Mouse (Mus musculus) heart, postnatal 0 days (tissue): ENCODE measurements at regions not wholly inside any gene's neighbourhood (a gene's known extent, or its start where the extent isn't known, plus 50 kb on each side); places are given as distances from the start of the nearest gene placed in this dataset.

Experiments
- ATAC-seq: fragments of 200-750 bp; cut with Nextera tagmentation; 2 replicates; pipeline ENCODE4 v1.8.0; 2017; ENCODE audit warnings: low read depth, moderate number of reproducible peaks, moderate library complexity; ENCODE audit not compliant: insufficient read depth
- DNase-seq: peaks from one replicate; pipeline ENCODE4 v3.0.0-alpha.2; 2016; ENCODE audit warnings: low spot score
- H3K27ac ChIP-seq: fragments of 300-500 bp; sonication (generic); 2 replicates; pipeline ENCODE4 v1.5.1; 2014; ENCODE audit warnings: low read depth, mild to moderate bottlenecking
- H3K27me3 ChIP-seq: fragments of 300-500 bp; sonication (generic); 2 replicates; pipeline ENCODE4 v1.6.1; 2014; ENCODE audit warnings: low read length, mixed read lengths; ENCODE audit not compliant: control insufficient read depth, insufficient read depth
- H3K36me3 ChIP-seq: fragments of 300-500 bp; sonication (generic); replicated peaks from 2 replicates; pipeline ENCODE4 v1.6.1; 2014; ENCODE audit warnings: low read length, mixed read lengths; ENCODE audit not compliant: control insufficient read depth, insufficient read depth
- H3K4me1 ChIP-seq: fragments of 300-500 bp; sonication (generic); 2 replicates; pipeline ENCODE4 v1.6.1; 2014; ENCODE audit warnings: antibody characterized with exemption; ENCODE audit not compliant: control insufficient read depth, insufficient read depth
- H3K4me2 ChIP-seq: fragments of 300-500 bp; sonication (generic); 2 replicates; pipeline ENCODE4 v1.6.1; 2014; ENCODE audit warnings: low read depth, mild to moderate bottlenecking, low read length, moderate library complexity
- H3K4me3 ChIP-seq: fragments of 300-500 bp; sonication (generic); 2 replicates; pipeline ENCODE4 v1.5.1; 2014; ENCODE audit warnings: low read depth, low read length
- H3K9ac ChIP-seq: fragments of 300-500 bp; sonication (generic); replicated peaks from 2 replicates; pipeline ENCODE4 v1.6.1; 2014; ENCODE audit warnings: low read depth, low read length, mixed read lengths
- H3K9me3 ChIP-seq: fragments of 300-500 bp; sonication (generic); replicated peaks from 2 replicates; pipeline ENCODE4 v1.6.1; 2016; ENCODE audit warnings: low read length; ENCODE audit not compliant: control insufficient read depth
- CTCF ChIP-seq: IDR thresholded peaks from 2 replicates; pipeline ENCODE4 v1.5.1; 2016; ENCODE audit warnings: antibody characterized with exemption, control low read depth, low read depth
- EP300 ChIP-seq: IDR thresholded peaks from 2 replicates; pipeline ENCODE4 v1.6.1; 2016; ENCODE audit warnings: antibody characterized with exemption, low read depth
- WGBS: fragments of 180-500 bp; shearing (Covaris S2); extraction: QIAGEN DNeasy Blood & Tissue Kit; methylation state at CpG from one replicate; pipeline ENCODE4 v1.1.7; 2014; 5-methylcytosine and 5-hydroxymethylcytosine counted together

DNA sequence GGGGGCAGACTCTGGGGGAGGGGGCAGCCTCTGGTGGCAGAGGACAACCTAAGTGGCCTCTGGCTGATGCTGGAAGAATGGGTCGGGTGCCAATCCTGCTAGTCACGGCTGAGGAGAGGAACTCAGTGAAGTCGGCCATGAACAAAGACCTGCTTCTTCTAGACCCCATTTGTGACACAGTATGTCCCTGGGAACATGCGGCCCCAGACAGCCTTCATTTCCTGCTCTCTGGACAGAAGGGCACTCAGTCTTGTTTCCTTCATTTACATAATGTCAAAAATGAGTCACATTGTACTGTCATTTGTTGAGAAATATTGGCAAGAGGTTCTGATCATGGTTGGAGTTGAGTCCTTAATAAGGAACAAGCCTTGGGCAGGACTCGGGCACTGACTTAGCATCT lies 116.5 kb upstream of the Hes1 start:
- no peak overlapping the region for H3K27ac ChIP-seq
- H3K4me2 ChIP-seq, result no peak overlapping the region
- H3K4me1 ChIP-seq, result peaks cover 25% of the 10 kb centered on the region; the same call in 1 of the 2 replicates
- H3K9me3 ChIP-seq, result no peaks in the 10 kb centered on the region
- DNase-seq (no peak), ATAC-seq (no peak)
- 74% methylated on average over 5 of the region's 5 CpGs for WGBS
- no peak overlapping the region for H3K4me3 ChIP-seq
- no peak overlapping the region for H3K9ac ChIP-seq
- no peaks in the 10 kb centered on the region for H3K36me3 ChIP-seq
- no peak for TF ChIP-seq CTCF
- H3K27me3 ChIP-seq, result no peaks in the 10 kb centered on the region

DNA sequence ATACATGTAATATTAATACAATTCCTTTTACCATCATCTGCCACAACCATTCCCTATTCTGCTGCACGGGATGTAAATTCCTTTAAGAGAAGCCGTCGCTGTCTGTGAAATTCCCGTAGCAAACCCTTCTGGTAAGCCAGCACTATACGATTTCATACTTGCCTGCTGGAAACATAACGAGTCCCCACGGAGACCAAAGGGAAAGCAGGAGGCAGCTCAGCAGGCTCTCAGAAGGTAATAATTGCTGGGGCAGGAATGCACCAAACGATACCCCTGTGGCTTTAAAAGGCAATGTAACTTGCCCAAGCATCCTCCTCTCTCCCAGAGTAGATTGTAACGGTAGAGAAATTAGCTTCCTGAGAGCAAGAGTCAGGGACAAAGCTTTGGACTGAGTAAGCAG lies 114.0 kb upstream of the Hes1 start:
- Histone ChIP-seq H3K4me1 (peaks cover 15% of the 10 kb centered on the region; the same call in 1 of the 2 replicates), H3K27ac (no peak overlapping the region), H3K9me3 (no peaks in the 10 kb centered on the region), H3K9ac (no peak overlapping the region), H3K27me3 (no peaks in the 10 kb centered on the region), H3K36me3 (no peaks in the 10 kb centered on the region), H3K4me2 (no peak overlapping the region), H3K4me3 (no peak overlapping the region)
- TF ChIP-seq CTCF (no peak), EP300 (no peak)
- 40% methylated on average over 9 of the region's 9 CpGs for WGBS
- ATAC-seq (no peak), DNase-seq (no peak)

DNA sequence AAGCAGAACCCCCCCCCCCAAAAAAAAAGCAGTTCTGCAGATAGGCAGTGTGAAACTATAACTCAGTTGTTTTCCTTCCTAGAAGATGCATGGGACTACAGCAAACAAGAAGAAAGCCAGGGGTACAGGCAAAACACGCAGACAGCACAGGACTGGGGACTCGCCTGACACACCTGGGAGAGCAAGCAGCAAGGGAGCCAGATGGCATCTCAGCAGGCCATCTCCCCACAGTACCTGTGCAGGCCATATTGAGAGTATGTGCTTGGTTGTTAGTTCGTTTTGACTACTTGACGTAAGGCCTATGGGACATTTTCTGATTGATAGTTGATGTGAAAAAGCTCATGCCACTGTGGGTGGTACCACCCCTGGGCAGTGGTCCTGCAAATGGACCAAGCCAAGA lies 113.4 kb upstream of the Hes1 start:
- no peak for ATAC-seq
- WGBS, result 91% methylated on average over 4 of the region's 4 CpGs
- Histone ChIP-seq H3K27me3 (no peaks in the 10 kb centered on the region), H3K4me2 (no peak overlapping the region), H3K9me3 (no peaks in the 10 kb centered on the region), H3K36me3 (no peaks in the 10 kb centered on the region), H3K27ac (no peak overlapping the region), H3K4me3 (no peak overlapping the region), H3K9ac (no peak overlapping the region), H3K4me1 (peaks cover 9% of the 10 kb centered on the region; the same call in 1 of the 2 replicates)
- TF ChIP-seq CTCF (no peak), EP300 (no peak)
- no peak for DNase-seq

DNA sequence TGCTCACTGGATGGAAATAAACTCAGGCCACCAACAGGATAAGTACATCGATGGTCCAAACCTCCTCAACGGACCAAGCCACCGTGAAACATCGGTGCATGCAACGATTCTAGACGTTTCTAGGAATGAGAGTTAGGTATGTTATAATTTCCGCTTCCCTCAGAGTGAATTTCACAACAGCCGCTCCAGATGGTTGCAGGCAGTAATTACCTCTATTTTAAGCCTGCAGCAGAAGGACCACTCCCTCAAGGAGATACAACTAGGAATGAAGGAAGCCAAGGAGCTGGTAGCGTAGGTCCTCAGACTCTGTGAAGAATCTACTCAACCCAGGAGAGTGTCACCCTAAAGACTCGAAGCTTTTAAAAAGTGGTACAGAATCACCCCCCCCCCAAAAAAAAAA lies 109.5 kb upstream of the Hes1 start:
- Histone ChIP-seq H3K36me3 (no peaks in the 10 kb centered on the region), H3K9me3 (no peaks in the 10 kb centered on the region), H3K27me3 (no peaks in the 10 kb centered on the region), H3K27ac (no peak overlapping the region), H3K4me1 (no peaks in the 10 kb centered on the region), H3K4me3 (no peak overlapping the region), H3K4me2 (no peak overlapping the region), H3K9ac (no peak overlapping the region)
- TF ChIP-seq CTCF, result no peak
- no peak for TF ChIP-seq EP300
- 56% methylated on average over 10 of the region's 10 CpGs for WGBS
- no peak for ATAC-seq
- DNase-seq, result no peak

DNA sequence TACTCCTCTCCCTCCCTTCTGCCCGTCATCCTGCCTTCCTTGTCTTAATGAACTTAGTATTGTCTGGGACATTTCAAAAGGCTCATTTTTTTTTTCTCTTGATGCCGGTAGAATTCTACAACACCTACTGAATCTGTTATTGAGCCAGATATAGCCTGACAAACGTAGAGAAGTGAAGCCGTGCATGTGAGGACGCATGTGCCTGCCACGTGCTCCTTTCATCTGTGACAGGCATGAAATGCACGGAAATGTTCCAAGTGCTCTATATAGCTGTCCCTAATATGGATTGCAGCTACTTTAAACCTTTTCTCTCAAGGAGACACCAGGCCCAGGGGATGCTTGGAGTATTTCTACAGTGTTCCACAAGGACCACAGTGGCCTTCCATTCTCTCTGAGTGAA lies 107.3 kb upstream of the Hes1 start:
- Histone ChIP-seq H3K27me3 (no peaks in the 10 kb centered on the region), H3K27ac (no peak overlapping the region), H3K4me2 (no peak overlapping the region), H3K36me3 (no peaks in the 10 kb centered on the region), H3K4me1 (peaks cover 12% of the 10 kb centered on the region; the same call in 1 of the 2 replicates), H3K9me3 (no peaks in the 10 kb centered on the region), H3K4me3 (no peak overlapping the region), H3K9ac (no peak overlapping the region)
- no peak for TF ChIP-seq CTCF
- TF ChIP-seq EP300, result no peak
- DNase-seq (no peak), ATAC-seq (no peak)
- WGBS, result 46% methylated on average over 7 of the region's 7 CpGs

DNA sequence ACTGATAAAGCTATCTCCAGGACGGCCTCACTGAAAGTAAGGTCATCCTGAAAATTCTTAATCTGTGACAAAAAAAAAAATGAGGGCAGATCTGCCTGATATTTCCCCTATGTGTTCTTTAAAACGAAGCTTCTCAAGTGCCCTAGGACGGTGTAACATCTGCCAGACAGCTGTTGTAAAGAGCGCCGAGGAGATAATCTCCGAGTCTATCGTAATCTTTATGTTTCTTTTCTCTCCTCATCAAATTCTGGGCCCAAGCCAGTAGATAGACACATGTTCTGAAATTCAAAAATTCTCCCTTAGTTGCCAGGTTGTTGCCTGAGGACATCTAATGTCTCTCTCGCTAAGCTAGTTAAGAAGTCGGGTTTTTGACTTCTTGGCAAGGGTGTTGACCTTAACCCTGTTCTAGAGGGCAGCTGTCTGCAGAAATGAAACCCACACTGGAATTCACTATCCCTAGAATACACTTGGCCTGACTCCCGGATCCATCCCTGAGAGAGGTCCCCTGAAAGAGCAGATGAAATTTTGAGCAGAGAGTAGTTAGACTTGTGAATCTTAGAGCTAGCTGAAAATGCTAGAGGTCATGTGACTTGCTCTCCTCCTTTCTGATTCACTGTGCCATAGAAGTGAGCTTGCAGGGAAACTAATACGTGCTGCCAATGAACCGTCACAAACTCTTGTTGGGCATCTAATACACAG lies 104.1 kb upstream of the Hes1 start:
- 0 out of 2 replicates have a peak, but pooled peaks cover 5% of the 10 kb centered on the region for H3K9me3 ChIP-seq
- ATAC-seq (no peak; the same call in 1 of the 2 replicates), DNase-seq (no peak)
- no peaks in the 10 kb centered on the region for H3K36me3 ChIP-seq
- H3K27ac ChIP-seq, result no peak overlapping the region
- H3K4me2 ChIP-seq, result peak overlapping the region; percentile 3; the same call in 1 of the 2 replicates
- peaks cover 12% of the 10 kb centered on the region; the same call in 1 of the 2 replicates for H3K4me1 ChIP-seq
- H3K9ac ChIP-seq, result no peak overlapping the region
- H3K27me3 ChIP-seq, result no peaks in the 10 kb centered on the region
- WGBS, result 47% methylated on average over 12 of the region's 12 CpGs
- H3K4me3 ChIP-seq, result no peak overlapping the region
- no peak for TF ChIP-seq CTCF
- no peak for TF ChIP-seq EP300
